Mouse (Mus musculus): ENCODE measurements around the gene Fuca2.

- TF ChIP-seq CTCF (conservative IDR thresholded peaks at IDR 0.05; ENCODE audit: insufficient read depth, insufficient read length, low read depth, low read length) (no peak), POLR2A (IDR thresholded peaks at IDR 0.05; ENCODE audit: low read depth, low read length) (no peak)
These were observed at the start of gene Fuca2 for GRCm38 (mm10) chr10:13499331-13499730.

All from kidney, adult 2 months (tissue).